Mouse (Mus musculus) liver, adult 2 months (tissue): ENCODE measurements around the gene Lrrc8e. TPM values are rescaled to one million over a fixed set of nuclear protein-coding genes. Genes with fewer than 3 reads are reported as not detected.
A peak's percentile ranks its signal among the peaks of the same experiment; 100 is the strongest.

ENCODE experiments used
- DNase-seq: peaks from one replicate; pipeline ENCODE4 v3.0.0-alpha.2; 2011; ENCODE audit warnings: low read depth, low spot score; ENCODE audit errors: extremely low read depth
- H3K27ac ChIP-seq: fragments of 200-500 bp; replicated peaks from 2 replicates; pipeline ENCODE4 v1.5.1; 2012; ENCODE audit warnings: low read depth, mild to moderate bottlenecking, control low read depth, inconsistent platforms, low read length; ENCODE audit not compliant: insufficient read depth
- H3K27me3 ChIP-seq: fragments of 200-500 bp; 2 replicates; pipeline ENCODE4 v1.6.1; 2012; ENCODE audit warnings: mild to moderate bottlenecking, moderate library complexity, low read length, inconsistent platforms; ENCODE audit not compliant: control insufficient read depth, insufficient read depth
- H3K36me3 ChIP-seq: fragments of 200-500 bp; 2 replicates; pipeline ENCODE4 v1.6.1; 2012; ENCODE audit warnings: low read length, inconsistent platforms; ENCODE audit not compliant: control insufficient read depth, insufficient read depth
- H3K4me1 ChIP-seq: fragments of 200-500 bp; 2 replicates; pipeline ENCODE4 v1.6.1; 2011; ENCODE audit warnings: low read length; ENCODE audit not compliant: control insufficient read depth, insufficient read depth
- H3K4me3 ChIP-seq: fragments of 200-500 bp; 2 replicates; pipeline ENCODE4 v1.5.1; 2011; ENCODE audit warnings: low read depth, mild to moderate bottlenecking, control low read depth, low read length, moderate library complexity; ENCODE audit not compliant: insufficient read depth
- H3K79me2 ChIP-seq: fragments of 200-500 bp; 2 replicates; pipeline ENCODE4 v1.6.1; 2012; ENCODE audit warnings: inconsistent platforms, mild to moderate bottlenecking, low read length, moderate library complexity; ENCODE audit not compliant: control insufficient read depth, insufficient read depth
- H3K9ac ChIP-seq: fragments of 200-500 bp; 2 replicates; pipeline ENCODE4 v1.6.1; 2012; ENCODE audit warnings: low read depth, mild to moderate bottlenecking, control low read depth, inconsistent platforms, low read length
- CTCF ChIP-seq: fragments of 200-500 bp; IDR thresholded peaks from 2 replicates; pipeline ENCODE4 v1.5.1; 2011; ENCODE audit warnings: low read depth, low read length, control low read depth
- POLR2A ChIP-seq: fragments of 200-500 bp; IDR thresholded peaks from 2 replicates; pipeline ENCODE4 v1.6.1; 2011; ENCODE audit warnings: low read length, control low read depth; ENCODE audit not compliant: insufficient read depth; ENCODE audit errors: extremely low read depth
- WGBS: fragments of 180-500 bp; shearing (Covaris S2); methylation state at CpG from one replicate; pipeline ENCODE4 v1.1.7; 2018; 5-methylcytosine and 5-hydroxymethylcytosine counted together
- polyA plus RNA-seq: library from polyadenylated mRNA; depleted of rRNA; stranded (reverse); fragments of >200 nt; gene quantifications from 2 replicates; pipeline ENCODE4 v1.2.3, GENCODE M21; 2012; rRNA removed
- total RNA-seq: library from RNA; depleted of rRNA; stranded (reverse); fragments of >200 nt; gene quantifications from 2 replicates; pipeline ENCODE4 v1.2.3, GENCODE M21; 2014; rRNA removed

Gene Lrrc8e
- total RNA-seq (0.13 and 0.18 TPM in 2 replicates), polyA plus RNA-seq (0.06 and 0.24 TPM in 2 replicates)

GRCm38 (mm10) chr8:4226739-4227347 is at the start of gene Lrrc8e:
Gene Lrrc8e, plus strand, starts transcription at chr8:4226827.
- no peaks in the 10 kb centered on the region for H3K27me3 ChIP-seq
- no peaks in the 10 kb centered on the region for H3K79me2 ChIP-seq
- TF ChIP-seq CTCF (no peak), POLR2A (no peak)
- DNase-seq = no peak
- peak within 1 kb of the TSS; percentile 19; the same call in 1 of the 2 replicates for H3K4me3 ChIP-seq
- WGBS = 11% methylated on average over 33 of the region's 33 CpGs
- no peaks in the 10 kb centered on the region for H3K4me1 ChIP-seq
- H3K36me3 ChIP-seq = no peaks in the 10 kb centered on the region
- no peak within 1 kb of the TSS for H3K9ac ChIP-seq
- H3K27ac ChIP-seq = no peak within 1 kb of the TSS

GRCm38 (mm10) chr8:4183409-4183808 is 43.2 kb upstream of the Lrrc8e start:
- Histone ChIP-seq H3K27ac (no peak overlapping the region), H3K79me2 (no peaks in the 10 kb centered on the region; the same call in 1 of the 2 replicates), H3K9ac (no peak overlapping the region), H3K27me3 (no peaks in the 10 kb centered on the region), H3K4me3 (no peak overlapping the region), H3K4me1 (peaks cover 3% of the 10 kb centered on the region), H3K36me3 (peaks cover 3% of the 10 kb centered on the region; the same call in 1 of the 2 replicates)
- no peak for DNase-seq
- 91% methylated on average over 8 of the region's 8 CpGs for WGBS
- TF ChIP-seq POLR2A = no peak
- no peak for TF ChIP-seq CTCF

DNA sequence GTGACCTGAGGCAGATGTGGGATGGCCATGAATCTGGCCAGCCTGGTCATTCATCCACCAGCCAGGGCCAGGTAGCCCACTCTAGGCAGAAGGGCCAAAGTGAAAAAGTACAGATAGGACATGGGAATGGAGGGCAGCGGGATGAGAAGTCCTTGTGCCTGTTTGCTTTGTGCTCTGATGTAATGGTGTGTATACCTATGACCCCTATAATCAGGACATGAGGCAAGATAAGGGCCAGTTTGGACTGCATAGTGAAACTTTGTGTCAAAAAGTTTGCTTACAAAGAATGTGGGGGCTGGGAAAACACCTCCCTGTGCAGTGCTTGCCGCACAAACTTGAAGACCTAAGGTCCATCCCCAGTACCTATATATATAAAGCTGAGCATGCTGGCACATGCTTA is 40.5 kb upstream of the Lrrc8e start:
- H3K27me3 ChIP-seq = no peaks in the 10 kb centered on the region
- WGBS = 24% methylated on average over 2 of the region's 2 CpGs
- H3K27ac ChIP-seq = no peak overlapping the region
- H3K4me3 ChIP-seq = no peak overlapping the region
- H3K4me1 ChIP-seq = peaks cover 3% of the 10 kb centered on the region
- peaks cover 3% of the 10 kb centered on the region; the same call in 1 of the 2 replicates for H3K36me3 ChIP-seq
- no peak for TF ChIP-seq POLR2A
- no peaks in the 10 kb centered on the region for H3K79me2 ChIP-seq
- peak; percentile 67 for DNase-seq
- H3K9ac ChIP-seq = no peak overlapping the region

DNA sequence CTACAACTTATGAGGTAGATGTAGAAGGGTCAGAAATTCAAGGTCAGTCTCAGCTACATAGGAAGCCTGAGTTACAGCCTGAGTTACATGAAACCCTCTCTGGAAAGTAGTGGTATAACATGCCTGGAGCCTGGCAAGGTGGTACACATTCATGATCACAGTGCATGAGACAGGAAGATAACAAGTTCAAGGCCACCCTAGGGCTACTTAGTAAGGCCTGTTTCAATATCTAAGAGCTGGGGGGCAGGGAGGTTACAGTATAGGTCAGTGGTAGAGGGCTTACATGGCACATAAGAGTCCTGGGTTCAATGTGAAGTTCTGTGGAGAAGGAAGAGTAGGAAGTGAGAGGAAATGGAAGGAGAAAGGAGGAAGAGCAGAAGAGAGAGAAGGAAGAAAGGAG is 38.0 kb upstream of the Lrrc8e start:
- Histone ChIP-seq H3K36me3 (peaks cover 3% of the 10 kb centered on the region; the same call in 1 of the 2 replicates), H3K4me1 (peaks cover 5% of the 10 kb centered on the region), H3K27ac (no peak overlapping the region), H3K4me3 (no peak overlapping the region), H3K9ac (no peak overlapping the region), H3K79me2 (no peaks in the 10 kb centered on the region), H3K27me3 (no peaks in the 10 kb centered on the region)
- TF ChIP-seq CTCF = no peak
- no peak for TF ChIP-seq POLR2A
- no peak for DNase-seq

DNA sequence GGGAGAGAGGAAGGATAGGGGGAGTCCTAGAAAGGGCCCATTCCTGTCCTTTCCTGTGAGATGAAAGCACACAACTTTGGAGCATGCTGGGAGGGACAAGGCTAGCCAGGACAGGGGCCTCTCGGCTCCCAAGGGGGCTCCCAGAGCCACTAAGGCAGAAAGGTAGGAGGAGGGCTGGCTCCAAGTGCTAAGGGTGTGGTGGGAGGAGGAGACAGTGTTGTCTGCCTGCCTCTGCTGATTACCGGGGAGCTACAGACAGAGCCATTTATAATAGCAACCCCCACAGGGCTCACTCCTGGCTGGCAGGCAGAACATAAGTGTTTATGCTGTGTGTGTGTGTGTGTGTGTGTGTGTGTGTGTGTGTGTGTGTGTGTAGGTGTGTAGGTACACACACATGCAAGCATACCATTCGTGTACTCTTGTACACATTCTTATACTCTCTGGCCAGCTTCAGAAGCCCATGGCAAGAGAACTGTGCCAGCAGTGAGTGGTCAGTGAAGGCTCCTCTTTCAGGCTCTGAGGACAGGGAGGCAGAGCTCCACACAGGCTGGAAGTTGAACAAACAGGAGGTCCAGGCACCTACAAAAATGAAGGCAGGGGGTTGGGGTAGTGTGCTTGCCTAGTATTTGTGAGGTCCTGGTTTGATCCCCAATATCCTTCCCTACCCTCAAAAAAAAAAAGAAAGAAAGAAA is 37.5 kb upstream of the Lrrc8e start:
- Histone ChIP-seq H3K9ac (no peak overlapping the region), H3K4me3 (no peak overlapping the region), H3K79me2 (no peaks in the 10 kb centered on the region), H3K27me3 (no peaks in the 10 kb centered on the region), H3K27ac (no peak overlapping the region), H3K4me1 (peaks cover 5% of the 10 kb centered on the region), H3K36me3 (peaks cover 1% of the 10 kb centered on the region; the same call in 1 of the 2 replicates)
- DNase-seq = no peak
- 70% methylated on average over 3 of the region's 3 CpGs for WGBS
- TF ChIP-seq CTCF = no peak
- no peak for TF ChIP-seq POLR2A

DNA sequence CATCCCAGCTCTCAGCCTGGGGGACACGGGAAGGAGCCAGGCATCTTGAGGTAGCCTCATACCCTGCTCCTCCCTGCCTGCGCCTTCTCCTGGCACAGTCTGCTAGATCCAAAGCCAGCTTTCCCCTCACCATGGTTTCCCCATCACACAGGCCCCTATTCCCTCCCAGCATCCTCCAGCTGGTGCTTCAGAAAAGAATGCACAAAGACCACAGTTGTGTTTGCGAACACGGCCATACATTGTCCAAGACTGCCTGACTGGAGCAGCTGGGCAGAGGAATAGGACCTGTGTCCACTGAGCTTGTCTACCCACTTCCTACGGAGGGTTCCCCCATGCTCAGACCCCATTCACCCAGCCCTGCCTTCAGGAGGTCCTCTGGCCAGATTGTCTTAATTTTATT is 34.3 kb upstream of the Lrrc8e start:
- Histone ChIP-seq H3K36me3 (no peaks in the 10 kb centered on the region), H3K4me3 (no peak overlapping the region), H3K27me3 (no peaks in the 10 kb centered on the region), H3K4me1 (peaks cover 1% of the 10 kb centered on the region; the same call in 1 of the 2 replicates), H3K9ac (no peak overlapping the region), H3K79me2 (no peaks in the 10 kb centered on the region), H3K27ac (no peak overlapping the region)
- 85% methylated on average over 5 of the region's 5 CpGs for WGBS
- no peak for TF ChIP-seq CTCF
- no peak for TF ChIP-seq POLR2A
- DNase-seq = no peak
